Mouse (Mus musculus) right cerebral cortex, postnatal 25 days (tissue): Measurements from ENCODE around the gene Jade2.
A peak's percentile ranks its signal among the peaks of the same experiment; 100 is the strongest.
"Not testable (repeated sequence)": the region's sequence is repeated elsewhere in the genome, so short reads cannot be mapped to it uniquely, and the experiment has no call there.

Experiments
- DNase-seq: peaks from one replicate; pipeline ENCODE4 v3.0.0; 2022

Gene Jade2

DNA sequence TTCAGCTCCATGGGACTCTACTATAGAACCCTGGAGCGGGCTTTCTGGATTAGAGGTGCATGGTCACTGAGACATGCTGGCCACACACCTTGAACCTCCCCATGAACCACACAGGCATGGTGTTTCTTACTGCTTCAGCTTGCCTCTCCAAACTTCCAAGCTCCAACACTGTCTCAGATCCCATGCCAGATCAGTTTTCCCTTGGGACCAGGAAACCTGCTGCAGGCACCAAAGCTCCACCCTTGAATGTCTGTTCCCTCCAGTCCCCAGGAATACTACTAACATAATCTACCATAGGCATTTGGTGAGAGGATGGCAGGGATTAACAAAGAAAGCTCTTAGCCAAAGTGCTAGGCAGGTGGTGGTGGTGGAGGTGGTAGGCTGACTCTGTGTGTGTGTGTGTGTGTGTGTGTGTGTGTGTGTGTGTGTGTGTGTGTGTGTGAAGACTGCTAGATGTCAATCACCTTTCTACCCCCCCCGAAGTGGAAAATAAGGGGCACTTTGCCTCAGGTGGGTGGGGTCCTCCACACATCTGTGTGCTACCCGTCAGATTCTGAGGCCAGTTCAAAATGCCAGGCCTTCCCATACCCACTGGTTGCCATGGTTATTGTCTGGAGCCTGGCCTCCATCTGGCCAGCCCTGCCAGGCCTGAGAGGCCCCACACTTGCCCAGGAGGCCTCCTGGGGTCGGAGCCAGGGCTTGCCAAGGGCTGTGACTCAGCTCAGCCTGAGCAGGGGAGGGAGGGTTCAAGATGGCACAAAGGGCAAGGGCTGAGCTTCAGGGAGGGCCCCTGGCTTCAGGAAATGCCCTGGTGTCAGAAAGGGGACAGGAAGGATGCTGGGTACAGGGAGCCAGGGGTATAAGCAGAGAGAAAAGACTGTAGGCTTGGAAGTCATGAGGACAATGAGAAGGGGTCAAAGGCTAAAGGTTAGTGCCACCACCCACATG is 25.2 kb downstream of the Jade2 start:
- no peak for DNase-seq

DNA sequence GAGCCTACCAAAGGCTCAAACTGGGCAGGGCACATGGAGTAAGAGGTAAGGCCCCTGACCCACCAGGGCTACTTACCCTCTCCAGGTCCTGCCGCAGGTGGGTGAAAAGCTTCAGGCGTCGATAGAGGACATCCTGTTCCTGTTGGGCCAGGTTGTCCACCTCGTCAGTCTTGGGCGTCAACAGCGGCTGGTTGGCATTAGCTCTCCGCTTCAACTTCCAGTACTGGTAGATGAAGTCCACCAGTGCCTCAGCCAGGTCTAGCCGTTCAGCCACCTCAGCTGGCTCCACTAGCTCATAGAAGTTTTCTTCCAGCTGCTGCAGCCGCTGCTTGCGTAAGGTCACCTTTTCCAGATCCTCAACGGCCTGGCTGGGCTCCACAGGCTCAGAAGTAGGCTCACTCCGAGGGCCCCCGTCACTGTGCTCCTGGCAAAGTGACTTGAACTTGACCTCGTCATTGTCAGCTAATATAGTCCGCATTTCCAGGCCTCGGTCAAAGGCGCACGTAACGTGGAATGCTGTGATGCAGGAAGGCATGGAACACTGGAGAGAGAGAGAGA is 32.5 kb downstream of the Jade2 start:
- DNase-seq: no peak

DNA sequence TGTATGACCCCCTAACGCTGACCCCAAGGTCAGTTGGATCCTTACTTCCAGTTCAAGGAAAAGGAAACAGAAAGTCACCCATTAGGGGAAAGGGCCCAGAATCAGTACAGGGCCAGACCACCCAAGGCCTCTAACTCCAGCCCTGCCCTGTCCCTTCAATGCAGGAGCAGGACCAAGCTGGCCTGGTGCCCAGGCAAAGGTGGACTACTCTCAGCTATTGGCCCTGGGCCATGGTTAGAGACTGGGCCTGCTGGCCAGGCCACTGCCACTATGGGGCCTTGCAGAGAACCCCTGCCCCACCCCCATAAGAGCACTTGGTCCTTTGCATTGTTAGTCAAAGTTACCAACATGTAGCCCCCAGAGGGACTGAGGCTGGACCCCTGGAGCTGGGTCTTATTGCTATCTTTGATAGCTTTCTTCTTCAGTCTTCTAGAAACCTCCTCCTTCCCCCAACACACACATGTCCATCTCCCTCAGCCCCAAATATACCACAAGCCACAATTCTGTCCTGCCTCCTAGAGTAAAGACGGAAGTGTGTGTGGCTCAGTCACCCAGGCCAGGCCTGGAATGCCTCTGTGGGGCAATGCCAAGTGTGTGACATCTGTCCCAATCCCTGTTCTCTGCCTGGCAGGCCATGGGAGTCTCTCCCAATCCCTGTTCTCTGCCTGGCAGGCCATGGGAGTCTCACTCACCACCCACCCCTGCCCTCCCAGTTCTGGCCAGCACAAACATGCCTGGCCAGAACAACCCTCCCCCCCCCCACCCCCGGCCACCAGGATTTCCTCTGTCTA is 33.3 kb downstream of the Jade2 start:
- DNase-seq: no peak

DNA sequence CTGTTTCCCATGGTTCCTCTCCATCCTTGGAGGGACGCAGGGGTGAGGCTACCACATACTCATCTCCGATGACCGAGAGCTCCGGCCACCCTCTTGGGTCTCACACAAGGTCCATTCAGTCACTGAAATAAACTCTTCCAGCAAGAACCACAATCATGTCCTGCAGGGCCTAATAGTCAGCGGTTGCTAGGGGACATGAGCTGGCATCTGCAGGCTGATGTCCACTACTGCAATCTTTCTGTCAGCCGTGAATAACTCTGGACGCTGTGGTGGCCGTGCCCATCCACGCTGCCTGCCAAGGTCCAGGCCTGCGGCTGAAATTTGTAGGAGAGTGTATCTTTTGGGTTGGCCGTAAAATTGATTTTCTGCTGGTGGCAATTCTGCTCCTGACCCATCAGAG is 34.2 kb downstream of the Jade2 start:
- no peak for DNase-seq

DNA sequence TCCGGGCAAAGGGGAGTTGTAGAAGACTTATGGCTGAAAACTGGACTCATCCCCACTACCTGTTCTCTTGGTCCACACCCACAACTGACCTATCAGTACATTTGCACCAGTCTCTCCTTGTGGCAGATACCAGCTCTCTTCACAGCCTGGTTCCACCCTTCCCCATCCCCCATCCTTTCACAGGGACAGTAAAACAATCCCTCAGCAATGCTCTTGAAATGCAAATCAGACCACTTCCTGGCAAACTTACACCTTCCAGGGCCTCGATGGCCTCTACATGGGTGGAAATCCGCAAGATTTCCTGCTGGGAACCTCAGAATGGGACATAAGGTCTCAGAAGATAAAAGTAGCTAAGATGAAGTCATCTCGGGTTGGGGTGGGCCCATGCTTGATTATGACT is 34.7 kb downstream of the Jade2 start:
- no peak for DNase-seq

DNA sequence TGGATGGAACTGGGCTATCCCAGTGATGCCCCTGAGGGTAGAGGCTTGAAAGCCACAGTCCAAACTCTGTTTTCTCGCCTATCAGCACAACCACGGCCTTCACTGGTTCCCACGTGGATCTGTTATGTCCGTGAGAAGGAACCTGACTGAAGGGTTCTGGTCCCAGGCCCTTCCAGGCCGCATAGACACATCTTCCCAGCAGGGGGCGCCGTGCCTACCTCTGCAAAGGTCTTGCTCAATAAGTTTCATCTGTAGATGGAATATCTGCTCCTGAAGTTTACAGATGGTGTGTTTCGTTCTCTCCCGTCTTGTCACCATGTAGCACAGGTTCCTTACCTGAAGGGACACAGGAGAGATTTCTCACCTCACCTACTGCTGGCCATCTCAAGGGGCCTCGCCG is 36.6 kb downstream of the Jade2 start:
- DNase-seq: peak; percentile 63

DNA sequence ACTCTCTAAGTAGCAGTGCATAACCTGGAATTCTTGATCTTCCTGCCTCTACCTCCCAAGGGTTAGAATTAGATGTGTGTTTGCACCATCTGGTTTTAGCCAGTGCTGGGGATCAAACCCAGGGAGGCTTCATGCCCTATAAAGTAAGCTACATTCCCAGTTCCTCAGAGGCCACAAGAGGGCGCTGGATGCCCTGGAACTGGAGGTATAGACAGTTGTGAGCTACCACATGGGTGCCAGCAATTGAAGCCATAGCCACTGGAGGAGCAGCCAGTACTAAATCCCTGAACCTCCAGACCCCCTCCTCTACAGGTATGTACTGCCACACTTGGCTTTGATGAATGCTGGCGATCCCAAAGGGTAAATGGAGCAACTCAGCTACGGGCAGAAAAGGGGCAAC is 37.5 kb downstream of the Jade2 start:
- DNase-seq: no peak

DNA sequence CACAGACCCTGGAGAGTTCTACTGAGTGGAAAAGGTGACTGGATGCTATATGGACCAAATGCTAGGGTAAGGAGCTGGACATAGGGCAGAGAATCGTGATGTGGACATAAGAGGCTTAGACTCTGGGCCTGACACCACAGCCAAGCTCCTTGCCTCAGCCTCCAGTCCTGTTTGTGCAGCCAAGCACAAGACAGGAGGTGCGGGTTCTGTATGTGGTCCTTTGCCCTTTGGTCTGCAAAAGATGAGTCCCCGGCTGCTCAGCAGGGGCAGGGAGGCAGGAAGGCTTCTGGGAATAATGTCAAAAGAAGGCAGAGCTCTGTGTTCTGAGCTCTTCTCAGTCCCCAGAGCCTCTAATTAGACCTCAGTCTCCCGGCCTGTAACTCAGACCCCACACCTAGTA is 38.6 kb downstream of the Jade2 start:
- no peak for DNase-seq

DNA sequence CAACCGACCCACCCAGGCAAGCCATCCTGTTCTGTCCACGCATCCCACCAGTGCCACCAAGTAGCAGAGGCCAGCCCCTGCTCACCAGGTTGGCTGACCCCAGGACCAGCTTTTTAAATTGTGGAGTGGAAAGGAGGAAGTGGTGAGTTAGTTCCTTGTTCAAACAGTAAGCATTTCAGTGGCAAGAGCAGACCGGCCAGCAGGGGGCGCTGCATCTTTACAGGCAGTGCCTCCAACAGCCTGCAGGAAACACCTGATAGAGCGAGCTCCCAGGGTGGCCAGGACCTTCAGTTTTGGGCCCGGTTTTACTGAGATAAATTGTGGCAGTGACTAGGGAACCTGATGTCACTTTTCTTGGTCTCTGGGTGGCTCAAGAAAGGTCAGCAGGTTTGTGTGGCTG is 39.7 kb downstream of the Jade2 start:
- peak; percentile 74 for DNase-seq

DNA sequence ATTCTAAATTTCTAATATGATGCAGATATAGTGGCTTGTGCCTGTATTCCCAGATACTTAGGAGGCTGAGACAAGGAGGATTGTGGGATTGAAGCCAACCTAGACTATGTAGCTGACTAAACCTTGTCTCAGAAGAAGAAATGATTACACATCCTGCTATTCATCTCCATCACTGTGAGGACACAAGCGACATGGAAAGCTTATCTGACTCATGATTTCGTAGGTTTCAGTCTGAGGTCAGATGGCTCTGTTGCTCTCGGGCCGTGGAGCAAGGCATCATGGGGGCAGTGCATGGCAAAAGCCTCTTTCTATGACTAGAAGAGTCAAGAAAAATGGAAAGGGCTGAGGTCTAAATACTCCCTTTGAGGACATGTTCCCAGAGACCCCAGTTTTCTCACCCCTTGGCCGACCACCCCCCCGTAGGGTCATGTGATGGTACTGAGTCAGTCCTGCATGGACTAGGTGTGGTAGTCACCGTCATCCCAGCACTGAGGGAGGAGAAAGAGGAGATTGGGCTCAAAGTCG is 45.4 kb downstream of the Jade2 start:
- no peak for DNase-seq

DNA sequence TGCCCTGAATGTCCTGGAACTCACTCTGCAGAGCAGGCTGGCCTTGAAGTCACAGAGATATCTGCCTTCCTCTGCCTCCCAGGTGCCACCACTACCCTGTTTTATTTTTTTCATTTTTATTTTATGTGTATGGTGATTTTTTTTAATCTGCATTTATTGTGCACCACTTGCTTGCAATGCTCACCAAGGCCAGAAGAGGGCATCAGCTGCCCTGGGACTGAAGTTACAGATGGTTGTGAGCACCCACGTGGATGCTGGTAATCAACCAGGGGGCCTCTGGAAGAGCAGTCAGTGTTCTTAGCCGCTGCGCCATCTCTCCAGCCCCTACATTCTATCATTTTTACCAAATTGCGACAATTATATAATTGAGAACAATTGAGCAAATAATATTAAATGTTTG is 46.2 kb downstream of the Jade2 start:
- DNase-seq: no peak

DNA sequence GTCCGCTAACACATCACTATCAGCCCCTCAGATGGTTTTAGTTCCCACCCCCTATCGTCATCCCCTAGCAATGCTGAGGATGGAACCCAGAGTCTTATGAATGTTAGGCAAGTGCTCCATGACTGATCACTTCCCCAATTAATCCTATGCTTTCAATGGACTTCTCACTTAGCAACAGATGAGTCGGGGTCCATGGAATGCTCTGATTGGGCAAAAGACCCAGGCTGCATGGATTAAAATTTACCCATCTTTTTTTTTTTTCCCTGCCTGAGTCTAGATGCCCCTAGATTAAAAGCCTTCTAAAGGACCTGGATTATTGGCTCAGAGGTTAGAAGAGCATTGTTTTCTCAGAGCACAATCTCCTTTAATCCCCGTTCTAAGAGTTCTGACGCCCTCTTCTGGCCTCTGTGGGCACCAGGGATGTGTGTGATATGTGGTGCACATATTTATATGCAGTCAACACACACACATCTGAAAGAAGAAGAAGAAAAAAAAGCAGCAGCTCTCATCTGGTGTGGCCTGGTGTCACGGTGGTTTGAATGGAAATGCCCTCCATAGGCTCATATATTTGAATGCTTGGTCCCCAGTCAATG is 47.7 kb downstream of the Jade2 start:
- DNase-seq: no peak

DNA sequence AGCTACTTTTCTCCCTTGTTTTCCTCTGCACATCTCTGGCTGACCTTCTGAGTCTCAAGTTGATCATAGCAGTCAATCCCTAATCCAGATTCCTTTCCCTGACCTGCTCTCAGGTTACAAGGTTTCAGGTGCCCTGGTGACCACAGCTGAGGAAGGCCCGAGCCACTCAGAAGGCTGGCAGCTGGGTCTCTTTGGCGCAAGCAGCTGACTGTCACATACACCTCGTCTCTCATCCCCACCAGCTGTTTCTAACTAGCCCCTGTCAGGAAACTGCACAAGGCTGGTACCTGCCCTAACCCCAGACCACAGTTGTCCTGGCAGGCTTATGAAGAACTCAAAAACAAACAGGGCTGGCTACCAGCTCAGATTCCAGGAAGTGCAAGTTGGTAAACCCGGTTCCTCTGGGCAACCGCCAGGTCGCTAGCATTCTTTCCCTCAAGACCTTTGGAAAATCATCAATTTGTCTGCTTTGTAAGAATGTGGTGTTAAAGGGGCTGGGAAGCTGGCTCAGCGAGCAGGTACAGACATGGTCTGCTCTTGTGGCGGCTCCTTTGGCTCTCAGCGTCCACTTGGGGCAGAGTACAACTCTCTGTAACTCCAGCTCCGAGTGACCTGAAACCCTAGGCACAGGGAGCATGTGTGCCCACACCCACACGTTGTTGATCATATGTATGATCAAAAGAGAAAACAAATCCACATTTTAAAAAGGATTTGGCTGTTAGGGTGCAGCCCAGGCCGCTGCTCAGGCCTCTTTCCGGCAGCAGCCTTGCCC is 50.2 kb downstream of the Jade2 start:
- DNase-seq: no peak

DNA sequence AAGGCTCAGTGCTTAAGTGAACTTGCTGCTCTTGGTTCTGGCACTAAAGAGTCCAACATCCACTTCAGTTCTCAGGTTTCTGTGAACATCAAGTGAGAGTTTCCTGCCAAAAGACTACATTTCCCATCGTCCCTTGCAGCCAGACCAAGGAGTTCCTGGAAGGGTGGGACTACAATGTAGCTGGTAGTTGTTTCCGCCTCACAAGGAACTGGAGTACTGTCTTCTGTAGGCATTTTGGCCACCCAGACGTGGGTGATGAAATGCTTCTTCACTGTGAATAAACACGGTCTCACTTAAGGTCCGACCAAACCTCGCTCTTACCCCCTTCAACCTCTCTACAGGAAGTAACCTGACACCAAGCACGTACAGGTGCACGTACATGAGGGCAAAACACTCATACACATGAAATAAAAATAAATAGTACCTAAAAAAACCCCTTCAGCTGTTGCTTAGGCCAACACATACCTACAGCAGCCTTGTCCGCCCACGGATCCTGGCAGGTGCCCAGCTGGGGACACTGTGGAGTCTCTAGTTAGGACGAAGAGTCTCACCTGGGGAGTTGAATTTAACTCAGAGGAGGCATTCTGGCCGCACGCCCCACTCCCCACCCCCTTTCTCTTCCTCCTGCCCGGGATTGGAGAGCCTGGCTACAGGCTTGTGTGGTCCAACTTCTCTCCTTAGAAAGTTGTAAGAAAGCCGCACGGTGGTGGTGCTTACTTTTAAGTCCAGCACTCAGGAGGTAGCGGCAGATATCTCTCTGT is 52.1 kb downstream of the Jade2 start:
- DNase-seq: peak; percentile 64

DNA sequence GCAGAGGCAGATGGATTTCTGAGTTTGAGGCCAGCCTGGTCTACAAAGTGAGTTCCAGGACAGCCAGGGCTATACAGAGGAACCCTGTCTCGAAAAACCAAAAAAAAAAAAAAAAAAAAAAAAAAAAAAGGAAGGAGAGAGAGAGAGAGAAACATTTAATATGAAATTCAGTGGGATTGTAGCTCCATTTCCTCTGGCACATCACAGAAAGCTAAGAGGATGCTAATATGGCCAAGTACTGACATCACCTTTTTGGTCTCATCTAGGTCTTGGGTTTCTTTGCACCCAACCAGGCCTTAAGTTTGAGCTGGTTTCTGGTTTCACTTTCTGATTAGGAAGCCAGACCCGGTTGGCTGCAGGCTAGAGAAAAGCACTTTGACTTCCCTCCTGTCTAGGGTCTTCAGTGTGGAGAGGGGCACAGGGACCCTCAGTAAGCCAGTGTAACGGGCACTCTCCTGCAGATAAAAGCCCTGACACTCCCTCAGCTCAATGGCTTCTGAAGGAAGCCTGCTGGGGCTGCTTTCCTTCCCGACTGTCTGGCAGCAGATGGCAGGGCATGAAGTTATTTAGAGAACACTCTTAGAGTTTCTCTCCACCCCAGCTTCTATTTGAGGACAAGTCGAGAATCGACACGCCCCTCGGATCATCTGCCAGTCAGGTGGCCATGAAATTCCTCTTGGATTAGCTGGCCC is 56.7 kb downstream of the Jade2 start:
- peak; percentile 51 for DNase-seq

DNA sequence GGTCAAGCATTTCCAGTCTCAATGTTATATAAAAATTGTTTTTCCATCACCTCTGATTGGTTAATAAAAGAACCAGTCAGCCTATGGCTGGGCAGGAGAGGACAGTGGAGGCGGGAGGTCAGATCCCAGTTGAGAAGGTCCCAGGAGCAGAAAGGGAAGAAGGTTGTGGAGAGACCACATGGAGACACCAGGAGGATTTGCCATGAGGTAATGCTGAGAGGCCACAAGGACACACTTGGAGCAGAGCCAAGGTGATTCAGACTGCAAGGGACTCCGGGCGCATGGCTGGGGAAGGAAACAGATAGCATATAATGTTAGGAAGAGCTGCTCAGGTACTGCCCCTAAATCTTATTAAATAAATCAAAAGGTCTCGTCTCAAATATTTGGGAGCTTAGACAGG is 61.2 kb downstream of the Jade2 start:
- DNase-seq: no peak

DNA sequence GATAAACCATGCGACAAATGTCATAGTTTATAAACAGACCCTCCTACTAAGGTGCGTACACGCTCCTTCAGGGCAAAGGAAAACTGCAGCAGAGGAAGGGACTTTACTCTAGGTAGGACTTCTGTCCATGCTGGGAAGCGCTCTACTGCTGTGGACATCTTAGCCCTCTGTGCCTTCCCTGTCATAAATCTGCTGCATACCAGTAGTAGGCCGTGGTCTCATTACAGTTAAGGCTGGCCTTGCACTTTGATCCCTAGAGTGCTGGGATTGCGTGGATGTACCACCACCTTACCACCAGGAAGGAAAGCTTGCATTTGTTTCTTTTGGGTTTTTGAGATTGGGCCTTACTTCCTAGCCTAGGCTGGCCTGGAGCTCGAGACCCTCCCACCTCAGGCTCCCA is 66.8 kb downstream of the Jade2 start:
- no peak for DNase-seq

DNA sequence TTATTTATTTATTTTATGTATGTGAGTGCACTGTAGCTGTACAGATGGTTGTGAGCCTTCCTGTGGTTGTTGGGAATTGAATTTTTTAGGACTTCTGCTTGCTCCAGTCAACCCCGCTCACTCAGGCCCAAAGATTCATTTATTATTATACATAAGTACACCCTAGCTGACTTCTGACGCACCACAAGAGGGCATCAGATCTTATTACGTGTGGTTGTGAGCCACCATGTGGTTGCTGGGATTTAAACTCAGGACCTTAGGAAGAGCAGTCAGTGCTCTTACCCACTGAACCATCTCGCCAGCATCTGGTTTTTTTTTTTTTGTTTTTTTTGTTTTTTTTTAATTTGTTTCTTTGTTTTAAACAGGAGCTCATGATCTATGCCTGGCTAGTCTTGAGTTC is 67.7 kb downstream of the Jade2 start:
- not testable (repeated sequence) for DNase-seq

DNA sequence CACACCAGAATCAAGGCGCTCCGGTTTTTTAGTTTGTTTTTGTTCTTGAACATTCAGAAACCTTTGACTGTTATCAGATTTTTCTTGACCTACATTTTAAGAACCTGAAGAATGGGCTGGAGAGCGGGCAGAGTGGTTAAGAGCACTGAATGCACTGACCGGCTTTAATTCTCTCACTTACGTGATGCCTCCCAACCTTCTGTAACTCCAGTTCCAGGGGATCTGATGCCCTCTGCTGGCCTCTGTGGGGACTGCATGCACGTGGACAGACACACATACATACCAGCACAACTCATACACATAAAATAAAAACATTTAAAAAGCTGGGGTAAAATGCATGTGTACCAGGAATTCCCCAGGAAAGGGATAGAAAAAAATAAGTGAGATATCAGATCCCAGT is 71.5 kb downstream of the Jade2 start:
- DNase-seq: no peak

DNA sequence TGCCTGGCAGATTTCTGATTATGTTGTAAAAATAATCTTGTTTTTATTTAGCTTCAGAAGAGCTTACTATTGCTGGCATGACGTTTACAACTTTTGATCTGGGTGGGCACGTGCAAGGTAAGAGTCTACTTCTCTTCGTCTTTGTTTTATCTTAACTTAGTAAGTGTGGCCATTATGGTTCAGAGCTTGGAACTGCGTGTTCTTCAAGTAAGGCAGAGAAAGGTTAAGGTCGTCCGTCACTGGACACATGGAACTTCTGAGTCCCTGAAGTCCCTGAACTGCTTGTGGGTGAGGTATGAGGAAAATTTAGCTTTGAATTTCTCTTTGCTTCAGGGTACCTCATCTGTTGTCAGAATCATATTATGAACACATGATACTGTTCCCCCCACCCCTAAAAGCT is 74.7 kb downstream of the Jade2 start:
- no peak for DNase-seq

DNA sequence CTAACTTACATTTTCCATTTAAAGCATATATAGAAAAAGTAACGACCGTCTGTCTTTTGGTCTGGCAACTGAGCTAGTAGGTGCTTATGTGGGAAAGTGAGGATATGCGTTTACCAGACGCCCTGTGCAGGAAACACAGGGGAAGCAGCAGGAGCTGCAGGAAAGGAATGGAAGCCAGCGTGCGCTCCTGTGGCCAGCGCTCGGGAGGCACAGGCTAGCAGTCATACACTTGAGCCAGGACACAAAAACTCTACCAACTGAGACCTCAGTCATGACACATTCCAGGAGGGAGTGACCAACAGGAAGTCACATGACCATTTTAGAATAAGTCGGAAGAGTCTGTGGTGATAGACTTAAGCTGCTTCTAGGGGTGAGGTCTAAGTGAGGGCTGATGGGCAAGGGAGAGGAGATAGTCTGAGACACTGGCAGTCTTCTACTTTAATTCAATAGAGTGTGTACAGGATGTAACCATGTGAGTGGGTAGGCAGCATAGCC is 76.6 kb downstream of the Jade2 start:
- DNase-seq: no peak
